Mouse (Mus musculus): Measurements from ENCODE around the gene Atf7.

Gene Atf7

DNA sequence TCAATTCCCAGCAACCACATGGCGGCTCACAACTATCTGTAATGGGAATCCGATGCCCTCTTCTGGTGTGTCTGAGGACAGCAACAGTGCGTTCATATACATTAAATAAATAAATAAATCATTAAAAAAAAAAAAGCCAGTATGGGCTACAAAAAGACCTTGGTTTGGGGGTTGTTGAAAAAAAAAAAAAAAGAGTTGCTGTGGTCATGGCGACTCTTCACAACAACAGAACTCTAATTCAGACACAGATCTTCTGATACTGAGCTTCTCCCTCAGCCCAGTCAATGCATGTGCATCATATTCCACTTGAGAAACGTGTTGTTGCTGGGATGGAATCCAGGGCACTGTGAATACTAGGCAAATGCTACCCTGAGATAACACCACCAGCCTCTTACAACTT lies 72.7 kb downstream of the Atf7 start:
- DNase-seq (ENCODE audit: extremely low spot score, low read depth, low spot score), result no peak

DNA sequence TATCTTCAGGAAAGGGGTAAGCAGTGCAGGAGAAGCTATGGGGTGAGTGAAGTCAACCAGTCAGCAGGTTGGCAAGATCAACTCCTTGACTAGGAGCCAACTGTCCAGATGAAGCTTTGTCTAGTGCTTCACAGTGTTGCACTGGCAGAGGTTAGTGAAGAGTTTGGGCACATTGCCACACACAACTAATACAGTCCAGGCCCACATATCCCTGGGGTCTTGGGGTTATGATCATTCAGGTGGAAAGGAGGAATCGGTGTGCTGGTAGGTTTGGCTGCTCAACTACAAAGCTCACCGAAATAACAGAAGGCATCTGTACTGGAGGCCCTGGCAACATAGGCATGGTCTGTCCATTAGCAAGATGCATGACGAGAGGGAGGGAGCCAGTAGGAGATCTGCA lies 77.8 kb downstream of the Atf7 start:
- no peak for DNase-seq (ENCODE audit: extremely low spot score, low read depth, low spot score)

DNA sequence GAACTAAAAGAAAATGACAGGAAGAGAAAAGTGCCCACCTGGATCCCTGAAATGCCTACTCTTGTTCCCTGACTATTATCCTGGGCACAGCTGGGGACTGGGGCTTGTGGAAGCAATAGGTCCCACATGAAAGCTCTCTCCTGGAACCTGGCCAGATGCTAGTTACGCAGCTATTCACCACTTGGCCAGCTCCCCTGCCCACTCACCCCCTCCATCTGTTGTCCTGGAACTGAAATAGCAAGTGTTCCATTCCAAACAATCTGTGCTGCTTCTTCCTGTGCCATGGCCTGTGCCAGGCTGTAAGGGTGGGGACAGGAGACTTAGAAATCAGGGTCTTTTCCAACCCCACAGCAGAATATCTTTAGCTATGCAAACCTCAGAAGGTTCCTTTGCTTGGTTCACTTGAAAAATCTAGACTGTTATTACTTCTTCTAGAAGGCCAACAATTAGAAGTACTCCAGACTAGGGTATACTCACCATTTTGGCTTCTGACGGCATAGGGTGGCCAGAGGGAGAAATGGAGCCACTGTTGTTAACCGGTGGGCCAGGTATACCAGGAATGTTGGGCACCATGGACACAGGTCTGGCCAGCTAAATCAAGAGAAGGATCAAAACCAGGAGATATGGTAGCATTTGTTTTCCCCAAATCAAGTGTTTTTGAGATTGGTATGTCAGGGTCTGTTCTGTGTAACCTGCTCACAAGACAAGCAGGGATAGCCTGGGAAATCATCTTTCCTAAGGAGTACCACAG lies 78.4 kb downstream of the Atf7 start:
- no peak for DNase-seq (ENCODE audit: extremely low spot score, low read depth, low spot score)

- DNase-seq (ENCODE audit: extremely low spot score, low read depth, low spot score), result no peak
These were observed 79.0 kb downstream of the Atf7 start for GRCm38 (mm10) chr15:102546246-102546645.

GRCm38 (mm10) chr15:102544801-102545200 lies 80.5 kb downstream of the Atf7 start:
- DNase-seq (ENCODE audit: extremely low spot score, low read depth, low spot score), result no peak

GRCm38 (mm10) chr15:102533926-102534325 lies 91.3 kb downstream of the Atf7 start:
- no peak for DNase-seq (ENCODE audit: extremely low spot score, low read depth, low spot score)

- DNase-seq (ENCODE audit: extremely low spot score, low read depth, low spot score), result no peak
These were observed 93.0 kb downstream of the Atf7 start for GRCm38 (mm10) chr15:102532106-102532900.

GRCm38 (mm10) chr15:102531586-102531985 lies 93.7 kb downstream of the Atf7 start:
- no peak for DNase-seq (ENCODE audit: extremely low spot score, low read depth, low spot score)

- DNase-seq (ENCODE audit: extremely low spot score, low read depth, low spot score), result no peak
These were observed 94.7 kb downstream of the Atf7 start for GRCm38 (mm10) chr15:102530566-102530965.

DNA sequence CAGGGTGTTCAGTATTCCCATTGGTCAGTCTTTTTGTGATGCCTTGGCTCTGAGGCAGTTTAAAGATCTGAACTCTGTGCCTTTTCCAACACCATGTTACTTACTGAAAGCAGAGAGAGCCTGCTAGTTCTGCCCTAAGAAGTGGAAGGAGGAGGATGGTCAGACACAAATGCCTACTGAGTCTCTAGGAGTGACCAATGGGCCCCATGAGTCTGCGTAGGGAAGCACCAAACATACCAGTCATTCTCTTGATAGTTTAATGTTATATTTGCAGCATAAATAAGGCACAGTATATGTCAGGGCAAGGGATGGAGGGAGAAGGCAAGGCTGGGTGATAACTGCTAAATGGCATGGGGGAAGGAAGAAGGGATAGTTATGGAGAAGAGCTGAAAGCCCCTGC lies 96.9 kb downstream of the Atf7 start:
- DNase-seq (ENCODE audit: extremely low spot score, low read depth, low spot score), result no peak

- no peak for DNase-seq (ENCODE audit: extremely low spot score, low read depth, low spot score)
These were observed 97.3 kb downstream of the Atf7 start for GRCm38 (mm10) chr15:102527936-102528335.

DNA sequence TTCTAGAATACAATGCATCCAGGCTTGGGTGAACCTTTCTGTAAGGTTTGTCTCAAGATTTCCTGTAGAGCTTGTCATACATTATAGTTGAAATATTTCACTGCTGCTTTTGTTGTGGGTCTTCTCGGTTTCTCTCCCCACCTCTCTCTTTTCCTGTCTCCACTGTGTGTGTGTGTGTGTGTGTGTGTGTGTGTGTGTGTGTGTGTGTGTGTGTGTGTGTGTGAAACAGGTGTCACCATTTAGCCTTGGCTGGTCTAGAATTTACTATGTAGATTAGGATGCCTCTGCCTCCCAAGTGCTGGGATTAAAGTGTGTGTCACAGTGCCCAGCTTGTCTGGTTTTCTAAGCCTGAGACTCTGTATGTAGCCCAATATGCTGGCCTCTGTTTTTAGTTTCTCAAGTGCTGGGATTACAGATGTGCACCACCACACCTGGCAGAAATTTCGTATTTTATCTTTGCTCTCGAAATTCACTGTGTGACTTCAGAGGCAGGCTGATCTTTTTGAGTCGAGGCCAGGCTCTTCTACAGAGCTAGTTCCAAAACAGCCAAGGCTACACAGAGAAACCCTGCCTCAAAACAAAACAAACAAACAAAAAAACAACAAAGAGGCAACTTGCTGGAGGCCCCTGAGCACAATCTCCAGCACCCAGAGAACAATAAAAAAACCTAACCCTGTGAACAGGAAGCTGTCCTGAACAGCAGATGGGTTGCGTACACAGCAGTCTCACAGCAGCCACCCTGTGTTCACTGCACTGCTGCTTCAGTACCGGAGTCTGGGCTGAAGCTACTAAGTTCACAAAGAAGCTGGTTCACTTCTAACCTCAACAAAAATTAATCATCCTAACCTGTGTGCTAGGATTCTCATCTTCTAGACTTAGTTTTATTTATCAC lies 98.9 kb downstream of the Atf7 start:
- DNase-seq (ENCODE audit: extremely low spot score, low read depth, low spot score), result no peak

GRCm38 (mm10) chr15:102524892-102525485 lies 100.3 kb downstream of the Atf7 start, which contains the start of gene Npff:
Gene Npff, minus strand, starts transcription at chr15:102524942.
- peak; percentile 63 for DNase-seq (ENCODE audit: extremely low spot score, low read depth, low spot score)

DNA sequence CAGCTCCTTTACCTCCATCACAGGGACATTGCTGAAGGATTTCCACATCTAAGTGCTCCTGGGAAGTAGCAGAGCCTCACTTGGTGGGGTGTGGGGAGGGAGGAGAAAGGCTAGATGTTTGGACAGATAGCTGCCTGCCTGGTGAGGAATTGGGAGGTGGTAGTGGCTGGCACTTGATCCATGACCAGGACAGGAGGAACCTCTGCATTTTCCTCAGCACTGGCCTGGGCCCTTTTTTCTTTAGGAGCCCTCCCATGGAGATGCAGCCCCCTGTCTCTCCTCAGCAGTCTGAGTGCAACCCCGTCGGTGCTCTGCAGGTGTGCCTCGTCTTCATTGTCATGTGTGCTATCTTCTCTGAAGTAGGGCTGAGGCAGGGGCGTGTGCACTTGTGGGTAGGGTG lies 103.8 kb downstream of the Atf7 start:
- no peak for DNase-seq (ENCODE audit: extremely low spot score, low read depth, low spot score)

GRCm38 (mm10) chr15:102520416-102520815 lies 104.8 kb downstream of the Atf7 start:
- no peak for DNase-seq (ENCODE audit: extremely low spot score, low read depth, low spot score)

DNA sequence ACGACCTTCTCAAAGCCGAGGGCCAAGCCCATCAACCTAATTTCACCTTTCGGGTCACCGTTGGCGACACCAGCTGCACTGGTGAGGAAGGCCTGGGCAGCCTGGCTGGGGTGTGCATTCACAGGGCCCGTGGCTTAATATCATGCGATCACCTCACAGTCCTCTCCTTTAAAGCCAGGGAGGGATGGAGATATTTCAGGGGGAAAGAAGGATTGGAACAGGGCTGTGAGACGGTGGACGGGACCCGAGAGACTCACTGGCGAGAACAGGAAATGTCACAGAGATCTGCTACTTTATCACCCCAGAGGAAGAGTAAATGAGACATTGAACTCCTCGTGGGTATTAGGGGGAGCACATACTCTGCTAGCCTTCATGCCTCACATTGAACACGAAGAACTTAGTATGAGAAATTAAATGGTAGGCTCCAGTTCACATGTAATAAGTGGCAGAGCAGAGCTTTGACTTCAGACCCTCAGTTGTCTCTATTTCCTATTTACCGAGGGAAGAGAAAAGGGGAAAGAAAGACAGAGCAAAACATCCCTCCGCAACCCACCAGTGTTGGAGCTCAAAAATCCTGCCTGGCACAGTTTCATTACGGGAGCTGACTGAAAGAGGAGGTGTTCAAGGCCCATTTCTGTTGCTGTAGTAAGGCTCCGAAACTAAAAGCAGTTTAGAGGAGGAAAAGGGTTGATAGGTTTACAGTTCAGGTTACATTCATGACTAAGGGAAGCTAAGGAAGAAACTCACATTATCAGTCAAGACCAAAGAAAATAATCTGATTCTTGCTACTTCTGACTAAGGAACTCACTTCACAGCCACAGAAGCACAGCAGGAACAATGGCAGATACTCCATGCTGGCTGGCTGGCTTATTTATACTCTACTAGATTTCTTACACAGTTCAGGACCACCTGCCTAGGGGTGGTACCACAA lies 105.8 kb downstream of the Atf7 start:
- DNase-seq (ENCODE audit: extremely low spot score, low read depth, low spot score), result no peak

DNA sequence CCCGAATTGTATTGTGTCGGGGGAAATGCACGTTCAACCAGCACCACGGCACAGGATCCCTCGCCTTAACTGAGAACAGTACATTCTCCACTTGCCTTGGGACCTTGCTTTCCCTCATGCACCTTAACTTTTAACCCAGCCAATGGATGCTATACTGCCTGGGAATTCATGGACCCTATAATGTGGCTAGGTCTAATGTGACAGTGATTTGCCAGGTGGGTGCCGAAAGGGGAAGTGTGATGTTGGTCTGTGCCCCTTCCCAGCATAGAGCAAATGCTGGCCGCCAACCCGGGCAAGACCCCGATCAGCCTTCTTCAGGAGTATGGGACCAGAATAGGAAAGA lies 106.4 kb downstream of the Atf7 start:
- DNase-seq (ENCODE audit: extremely low spot score, low read depth, low spot score), result no peak

- peak; percentile 97 for DNase-seq (ENCODE audit: extremely low spot score, low read depth, low spot score)
These were observed 107.0 kb downstream of the Atf7 start, which contains the start of gene Tarbp2 for GRCm38 (mm10) chr15:102517976-102518858. Gene Tarbp2, plus strand, starts transcription at chr15:102518192.

DNA sequence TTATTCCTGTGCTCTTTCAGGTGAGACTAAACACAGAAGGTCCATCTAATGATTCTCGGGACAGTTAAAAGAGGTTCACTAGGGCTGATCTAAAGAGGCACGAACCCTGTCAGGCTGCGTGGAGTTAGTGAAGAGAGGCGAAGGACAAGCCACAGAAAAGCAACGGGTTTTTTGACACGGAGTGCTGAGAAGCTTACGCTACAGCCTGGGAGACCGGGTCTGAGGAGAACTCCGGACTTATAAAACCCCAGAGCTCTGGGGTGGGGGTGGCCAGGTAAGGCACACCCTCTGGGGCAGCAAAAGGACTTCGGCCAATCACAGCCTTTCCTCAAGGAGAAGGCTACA lies 107.7 kb downstream of the Atf7 start:
- DNase-seq (ENCODE audit: extremely low spot score, low read depth, low spot score), result no peak
